Mouse (Mus musculus) embryonic facial prominence, embryonic 15.5 days (tissue): Measurements from ENCODE around the gene 5730522E02Rik. TPM values are rescaled to one million over a fixed set of nuclear protein-coding genes. Genes with fewer than 3 reads are reported as not detected.

Experiments
- ATAC-seq: fragments of 200-750 bp; cut with Nextera tagmentation; 2 replicates; pipeline ENCODE4 v1.8.0; 2017; ENCODE audit warnings: low read depth, moderate TSS enrichment; ENCODE audit not compliant: insufficient number of reproducible peaks, low FRiP score, low TSS enrichment
- H3K27ac ChIP-seq: fragments of 300-500 bp; sonication (generic); replicated peaks from 2 replicates; pipeline ENCODE4 v1.5.1; 2015; ENCODE audit warnings: mild to moderate bottlenecking, inconsistent platforms
- H3K27me3 ChIP-seq: fragments of 300-500 bp; sonication (generic); 2 replicates; pipeline ENCODE4 v1.6.1; 2015; ENCODE audit warnings: inconsistent platforms
- H3K36me3 ChIP-seq: fragments of 300-500 bp; sonication (generic); 2 replicates; pipeline ENCODE4 v1.6.1; 2015; ENCODE audit warnings: mild to moderate bottlenecking, inconsistent platforms
- H3K4me1 ChIP-seq: fragments of 300-500 bp; sonication (generic); 2 replicates; pipeline ENCODE4 v1.6.1; 2015; ENCODE audit warnings: inconsistent platforms
- H3K4me2 ChIP-seq: fragments of 300-500 bp; sonication (generic); replicated peaks from 2 replicates; pipeline ENCODE4 v1.6.1; 2015; ENCODE audit warnings: mild to moderate bottlenecking, inconsistent platforms
- H3K4me3 ChIP-seq: fragments of 300-500 bp; sonication (generic); replicated peaks from 2 replicates; pipeline ENCODE4 v1.5.1; 2015; ENCODE audit warnings: mild to moderate bottlenecking, inconsistent platforms
- H3K9ac ChIP-seq: fragments of 300-500 bp; sonication (generic); 2 replicates; pipeline ENCODE4 v1.6.1; 2015; ENCODE audit warnings: inconsistent platforms
- H3K9me3 ChIP-seq: fragments of 300-500 bp; sonication (generic); replicated peaks from 2 replicates; pipeline ENCODE4 v1.6.1; 2016; ENCODE audit warnings: inconsistent platforms
- WGBS: fragments of 180-500 bp; shearing (Covaris S2); methylation state at CpG from one replicate; pipeline ENCODE4 v1.1.7; 2015; 5-methylcytosine and 5-hydroxymethylcytosine counted together
- polyA plus RNA-seq: library from polyadenylated mRNA; unstranded; fragments of >200 nt; fragmentation: Nextera tagmentation; extraction: Ambion mirVana; gene quantifications from 2 replicates; pipeline ENCODE4 v1.2.1, GENCODE M21; 2015

Gene 5730522E02Rik
- polyA plus RNA-seq, 1 experiment from 2014 or later: 3.8 TPM

DNA sequence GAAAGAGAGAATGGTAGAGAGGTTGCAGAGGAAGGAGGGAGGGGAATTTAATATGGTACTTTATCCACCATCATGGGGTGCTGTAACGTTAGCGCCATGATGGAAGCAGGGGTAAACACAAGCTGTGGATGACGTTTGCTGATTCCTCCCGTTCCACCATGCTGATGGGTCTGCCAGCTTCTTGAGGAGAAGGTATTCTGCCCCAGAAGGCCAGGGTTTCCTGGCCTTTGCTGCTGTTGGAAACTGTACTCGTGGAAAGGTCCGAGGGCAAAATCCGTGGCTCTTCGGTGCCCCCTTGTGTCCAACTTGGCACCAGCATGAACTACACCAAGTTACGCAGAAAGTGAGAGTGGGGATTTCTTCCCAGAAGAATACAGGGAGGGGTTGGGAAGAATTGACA lies 347.9 kb downstream of the 5730522E02Rik start:
- Histone ChIP-seq H3K36me3 (no peaks in the 10 kb centered on the region), H3K27me3 (no peaks in the 10 kb centered on the region), H3K9me3 (no peaks in the 10 kb centered on the region), H3K4me1 (0 out of 2 replicates have a peak, but pooled peaks cover 5% of the 10 kb centered on the region), H3K9ac (no peak overlapping the region), H3K4me2 (peak overlapping the region; percentile 37), H3K27ac (no peak overlapping the region), H3K4me3 (0 out of 2 replicates have a peak overlapping the region, but pooled peaks have one; percentile 9)
- 6% methylated on average over 9 of the region's 9 CpGs for WGBS
- peak; percentile 47; the same call in 1 of the 2 replicates for ATAC-seq

DNA sequence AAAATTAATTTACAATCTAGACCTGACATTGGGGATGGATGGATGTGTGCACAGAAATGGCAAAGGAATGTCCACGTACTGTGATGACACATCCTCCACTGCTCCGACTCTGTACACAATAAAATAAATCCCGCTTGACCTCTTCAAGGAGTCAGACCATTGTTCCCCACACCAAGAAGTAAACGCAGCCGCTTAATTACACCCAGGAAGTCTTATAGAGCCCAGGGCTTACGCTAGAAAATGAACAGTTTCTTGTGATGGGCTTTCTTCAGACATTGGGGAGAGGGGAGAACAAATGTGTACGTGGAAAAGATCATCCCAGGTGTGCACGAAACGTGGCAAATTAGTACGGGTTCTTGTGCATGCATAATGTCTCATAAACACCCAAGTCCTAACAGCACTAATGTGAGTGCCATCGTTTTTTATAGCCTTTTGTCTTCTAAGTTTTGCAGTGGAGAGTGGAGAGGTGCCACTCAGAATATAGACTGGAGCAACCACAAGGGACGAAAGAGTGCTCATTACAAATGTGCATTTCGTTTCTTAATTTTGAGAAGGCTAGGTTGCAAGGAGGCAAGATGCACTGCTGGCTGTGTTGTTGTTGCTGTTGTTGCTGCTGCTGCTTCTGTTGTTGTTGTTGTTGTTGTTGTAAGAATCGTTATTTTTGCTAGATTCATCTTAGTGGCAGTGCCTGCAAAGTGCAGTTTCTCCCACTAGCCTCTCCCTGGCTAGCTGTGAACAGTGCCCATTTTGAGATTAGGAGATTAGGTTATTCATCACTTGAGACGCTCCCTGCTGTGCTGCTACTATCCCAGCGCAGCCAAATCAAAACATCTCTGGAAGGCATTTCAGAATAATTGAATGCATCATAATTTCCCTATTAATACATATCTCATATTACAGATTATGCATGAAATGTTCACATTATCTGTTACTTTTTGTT lies 353.7 kb downstream of the 5730522E02Rik start:
- H3K27me3 ChIP-seq: no peaks in the 10 kb centered on the region
- H3K27ac ChIP-seq: no peak overlapping the region
- no peaks in the 10 kb centered on the region for H3K36me3 ChIP-seq
- no peaks in the 10 kb centered on the region for H3K4me1 ChIP-seq
- H3K9me3 ChIP-seq: no peaks in the 10 kb centered on the region
- H3K4me2 ChIP-seq: no peak overlapping the region
- WGBS: 57% methylated on average over 16 of the region's 16 CpGs
- no peak for ATAC-seq
- H3K4me3 ChIP-seq: no peak overlapping the region
- H3K9ac ChIP-seq: no peak overlapping the region

GRCm38 (mm10) chr11:25855794-25856193 lies 354.8 kb downstream of the 5730522E02Rik start:
- H3K4me1 ChIP-seq: no peaks in the 10 kb centered on the region
- no peaks in the 10 kb centered on the region for H3K9me3 ChIP-seq
- no peaks in the 10 kb centered on the region for H3K36me3 ChIP-seq
- no peak for ATAC-seq
- H3K27me3 ChIP-seq: no peaks in the 10 kb centered on the region
- WGBS: 41% methylated on average over 9 of the region's 9 CpGs
- no peak overlapping the region for H3K9ac ChIP-seq
- H3K4me3 ChIP-seq: no peak overlapping the region
- H3K27ac ChIP-seq: no peak overlapping the region
- H3K4me2 ChIP-seq: peak overlapping the region; percentile 29

GRCm38 (mm10) chr11:25854216-25854615 lies 356.3 kb downstream of the 5730522E02Rik start:
- Histone ChIP-seq H3K4me1 (no peaks in the 10 kb centered on the region), H3K36me3 (no peaks in the 10 kb centered on the region), H3K9me3 (no peaks in the 10 kb centered on the region), H3K4me2 (no peak overlapping the region), H3K27ac (no peak overlapping the region), H3K9ac (no peak overlapping the region), H3K27me3 (no peaks in the 10 kb centered on the region), H3K4me3 (no peak overlapping the region)
- WGBS: 86% methylated on average over 10 of the region's 10 CpGs
- no peak for ATAC-seq

GRCm38 (mm10) chr11:25853032-25853431 lies 357.5 kb downstream of the 5730522E02Rik start:
- Histone ChIP-seq H3K4me2 (no peak overlapping the region), H3K36me3 (no peaks in the 10 kb centered on the region), H3K27ac (no peak overlapping the region), H3K4me3 (no peak overlapping the region), H3K27me3 (no peaks in the 10 kb centered on the region), H3K4me1 (no peaks in the 10 kb centered on the region), H3K9me3 (no peaks in the 10 kb centered on the region), H3K9ac (no peak overlapping the region)
- WGBS: 41% methylated on average over 5 of the region's 5 CpGs
- no peak for ATAC-seq

DNA sequence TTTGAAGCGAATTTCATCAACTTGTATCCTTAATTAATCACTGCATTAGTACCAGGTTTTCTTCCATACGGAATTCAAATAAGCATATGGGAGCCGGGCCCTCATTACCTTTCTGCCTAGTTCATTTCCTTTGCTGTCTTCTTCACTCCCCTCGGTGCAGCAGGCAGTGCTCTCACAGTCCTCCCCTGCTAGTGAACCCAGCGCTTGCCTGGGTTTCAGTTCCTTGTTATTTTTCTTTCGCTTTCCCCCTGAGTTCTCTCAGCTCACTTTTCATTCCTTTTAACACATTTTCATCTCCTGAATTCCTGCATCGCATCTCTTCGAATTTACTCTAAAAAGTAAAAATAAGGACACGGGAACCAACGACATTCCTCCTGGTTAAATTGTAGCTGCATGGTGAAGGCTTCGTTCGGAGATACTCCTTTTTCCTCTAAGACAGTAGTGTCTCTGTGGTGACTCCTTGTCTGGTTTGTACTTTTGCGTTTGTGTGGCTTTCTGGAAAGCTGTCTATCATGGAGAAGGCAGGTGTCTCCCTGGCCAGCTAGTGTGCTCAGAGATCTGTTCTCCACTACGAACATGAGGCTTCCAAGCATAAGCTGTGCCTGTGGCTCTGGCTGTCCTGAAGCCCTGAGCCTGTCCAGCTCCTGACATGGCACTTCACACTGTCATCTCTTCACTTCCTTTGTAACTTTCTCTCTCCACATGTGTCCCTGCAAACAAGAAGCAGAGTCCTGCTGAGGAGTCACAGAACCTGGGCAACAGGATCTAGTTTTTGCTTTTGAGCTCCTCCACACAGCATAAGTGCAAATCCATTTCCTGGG lies 361.5 kb downstream of the 5730522E02Rik start:
- H3K4me3 ChIP-seq: no peak overlapping the region
- H3K27ac ChIP-seq: no peak overlapping the region
- no peaks in the 10 kb centered on the region for H3K4me1 ChIP-seq
- H3K4me2 ChIP-seq: no peak overlapping the region; the same call in 1 of the 2 replicates
- H3K9ac ChIP-seq: no peak overlapping the region
- 60% methylated on average over 14 of the region's 14 CpGs for WGBS
- no peaks in the 10 kb centered on the region for H3K27me3 ChIP-seq
- no peak for ATAC-seq
- H3K9me3 ChIP-seq: no peaks in the 10 kb centered on the region
- no peaks in the 10 kb centered on the region for H3K36me3 ChIP-seq

DNA sequence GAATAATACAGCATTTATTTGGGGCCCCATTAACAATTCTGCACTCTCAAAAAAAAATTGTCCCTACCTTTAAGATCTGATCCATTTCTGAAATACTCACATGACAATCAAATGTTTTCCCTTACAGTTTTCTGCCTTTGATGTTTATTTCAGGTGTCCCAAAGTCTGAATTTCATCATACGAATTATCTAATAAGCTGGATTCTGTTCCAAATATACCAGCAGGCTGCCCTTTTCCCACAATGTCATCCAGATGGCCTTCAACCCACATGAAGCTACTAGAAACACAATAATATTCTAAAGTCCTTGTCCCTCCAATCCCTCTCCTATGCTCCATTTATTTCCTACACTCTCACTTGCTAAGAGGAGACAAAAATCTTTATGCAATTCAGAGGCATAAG lies 372.1 kb downstream of the 5730522E02Rik start:
- no peaks in the 10 kb centered on the region for H3K36me3 ChIP-seq
- no peak overlapping the region for H3K9ac ChIP-seq
- WGBS: 67% methylated on average over 1 of the region's 1 CpGs
- no peaks in the 10 kb centered on the region for H3K27me3 ChIP-seq
- H3K4me1 ChIP-seq: no peaks in the 10 kb centered on the region
- H3K4me2 ChIP-seq: no peak overlapping the region
- H3K9me3 ChIP-seq: no peaks in the 10 kb centered on the region
- ATAC-seq: no peak
- no peak overlapping the region for H3K27ac ChIP-seq
- H3K4me3 ChIP-seq: no peak overlapping the region

DNA sequence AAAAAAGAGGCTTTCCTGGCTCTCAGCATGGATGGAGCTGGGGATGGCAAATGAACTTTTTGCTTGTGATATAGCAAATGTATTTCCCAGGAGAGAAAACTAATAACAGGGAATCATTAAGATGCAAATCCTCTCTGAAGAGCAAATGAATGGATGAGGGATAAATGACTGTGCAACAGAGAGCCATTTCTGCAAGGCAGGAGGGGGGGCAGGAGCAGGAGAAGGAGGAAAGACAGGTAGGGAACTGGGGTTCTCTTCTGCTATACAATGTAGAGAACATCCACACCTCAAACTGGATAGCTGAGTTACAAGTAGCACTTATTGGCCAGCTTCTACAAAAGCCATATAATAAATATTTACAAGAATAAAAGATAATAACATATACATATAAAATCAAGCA lies 390.8 kb downstream of the 5730522E02Rik start:
- Histone ChIP-seq H3K27ac (no peak overlapping the region), H3K36me3 (no peaks in the 10 kb centered on the region), H3K9me3 (no peaks in the 10 kb centered on the region), H3K9ac (no peak overlapping the region), H3K27me3 (no peaks in the 10 kb centered on the region), H3K4me1 (no peaks in the 10 kb centered on the region), H3K4me3 (no peak overlapping the region), H3K4me2 (no peak overlapping the region)
- ATAC-seq: no peak

DNA sequence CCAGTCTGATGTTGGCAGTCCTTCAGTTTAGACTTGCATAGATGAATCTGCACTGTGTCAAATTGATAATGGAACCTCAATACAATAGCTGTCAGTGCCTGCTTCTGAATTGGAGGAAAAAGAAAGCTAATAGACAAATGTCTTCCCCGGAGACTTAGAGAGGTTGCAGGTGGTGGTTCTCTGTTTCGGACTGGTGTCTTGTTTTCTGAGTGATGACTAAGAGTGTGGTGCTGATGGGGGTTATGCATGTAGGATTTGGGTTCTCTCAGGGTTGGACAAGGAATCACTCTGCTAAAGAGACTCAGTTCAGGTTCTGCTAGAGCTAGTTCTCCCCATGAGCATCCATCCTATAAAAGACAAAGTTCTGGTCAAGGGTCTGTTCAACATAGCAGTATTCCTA lies 397.1 kb downstream of the 5730522E02Rik start:
- no peaks in the 10 kb centered on the region for H3K4me1 ChIP-seq
- no peak overlapping the region for H3K27ac ChIP-seq
- ATAC-seq: no peak
- no peak overlapping the region for H3K9ac ChIP-seq
- H3K4me2 ChIP-seq: no peak overlapping the region
- no peaks in the 10 kb centered on the region for H3K36me3 ChIP-seq
- H3K27me3 ChIP-seq: no peaks in the 10 kb centered on the region
- no peak overlapping the region for H3K4me3 ChIP-seq
- H3K9me3 ChIP-seq: no peaks in the 10 kb centered on the region
- 83% methylated on average over 2 of the region's 2 CpGs for WGBS

DNA sequence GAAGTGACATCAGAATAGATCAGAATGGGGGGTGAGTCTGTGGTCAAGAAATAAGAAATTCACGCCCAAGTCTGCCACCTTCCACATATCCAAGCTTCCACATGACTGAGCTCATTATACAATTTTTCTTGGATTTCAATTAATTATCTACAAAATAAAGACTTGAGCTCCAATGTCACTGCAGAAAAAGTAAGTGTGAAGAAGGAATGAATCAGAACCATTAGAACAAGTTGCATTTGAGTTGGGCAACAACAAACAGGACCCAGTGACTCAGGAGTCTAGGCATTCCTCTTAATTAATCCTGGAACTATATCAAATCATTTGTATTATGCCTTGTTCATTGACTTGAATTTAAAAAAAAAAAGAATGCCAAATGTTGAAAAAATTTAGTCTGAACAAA lies 422.9 kb downstream of the 5730522E02Rik start:
- Histone ChIP-seq H3K9ac (no peak overlapping the region), H3K4me3 (no peak overlapping the region), H3K27ac (no peak overlapping the region), H3K27me3 (no peaks in the 10 kb centered on the region), H3K4me2 (no peak overlapping the region), H3K4me1 (no peaks in the 10 kb centered on the region), H3K9me3 (no peaks in the 10 kb centered on the region), H3K36me3 (no peaks in the 10 kb centered on the region)
- ATAC-seq: no peak
- WGBS: 84% methylated on average over 1 of the region's 1 CpGs

DNA sequence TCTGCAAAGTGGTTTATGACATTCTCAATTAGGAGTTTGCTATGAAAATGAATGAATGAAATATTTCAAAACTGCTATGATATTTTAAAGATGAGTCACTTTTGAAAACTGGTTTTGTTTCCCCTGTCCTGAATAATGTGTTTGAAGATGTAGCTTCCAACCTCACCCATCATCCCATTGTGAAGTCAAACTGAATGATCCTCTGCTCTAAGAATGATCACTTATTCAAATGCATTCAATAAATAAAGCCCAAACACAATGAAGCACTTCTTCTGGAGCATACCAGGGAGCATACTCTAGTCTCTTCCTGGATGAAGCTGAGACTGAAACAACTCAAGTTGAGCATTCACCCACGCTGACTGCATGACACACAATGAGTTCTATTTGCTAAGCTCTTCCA lies 438.3 kb downstream of the 5730522E02Rik start:
- no peak overlapping the region for H3K4me3 ChIP-seq
- no peak overlapping the region for H3K9ac ChIP-seq
- no peak overlapping the region for H3K27ac ChIP-seq
- ATAC-seq: no peak
- no peak overlapping the region for H3K4me2 ChIP-seq
- no peaks in the 10 kb centered on the region for H3K9me3 ChIP-seq
- H3K36me3 ChIP-seq: no peaks in the 10 kb centered on the region
- H3K4me1 ChIP-seq: no peaks in the 10 kb centered on the region
- H3K27me3 ChIP-seq: no peaks in the 10 kb centered on the region
- WGBS: 77% methylated on average over 1 of the region's 1 CpGs
